Mouse (Mus musculus) limb, embryonic 14.5 days (tissue): ENCODE results near the gene Trpm5. TPM values are rescaled to one million over a fixed set of nuclear protein-coding genes. Genes with fewer than 3 reads are reported as not detected.

Experiments used
- ATAC-seq: fragments of 200-750 bp; cut with Nextera tagmentation; 2 replicates; pipeline ENCODE4 v1.8.0; 2017; ENCODE audit warnings: low read depth, moderate number of reproducible peaks, moderate TSS enrichment; ENCODE audit not compliant: low FRiP score
- DNase-seq: peaks from one replicate; pipeline ENCODE4 v3.0.0-alpha.2; 2015; ENCODE audit warnings: low spot score
- H3K27ac ChIP-seq: fragments of 300-500 bp; sonication (generic); replicated peaks from 2 replicates; pipeline ENCODE4 v1.5.1; 2014; ENCODE audit warnings: low read depth, mild to moderate bottlenecking, low read length, moderate library complexity, mixed read lengths
- H3K27me3 ChIP-seq: fragments of 300-500 bp; sonication (generic); 2 replicates; pipeline ENCODE4 v1.6.1; 2014; ENCODE audit warnings: low read length, mixed read lengths; ENCODE audit not compliant: control insufficient read depth, insufficient read depth
- H3K36me3 ChIP-seq: fragments of 300-500 bp; sonication (generic); 2 replicates; pipeline ENCODE4 v1.6.1; 2014; ENCODE audit warnings: mild to moderate bottlenecking, low read length, moderate library complexity, mixed read lengths; ENCODE audit not compliant: control insufficient read depth, insufficient read depth
- H3K4me1 ChIP-seq: fragments of 300-500 bp; sonication (generic); 2 replicates; pipeline ENCODE4 v1.6.1; 2014; ENCODE audit warnings: antibody characterized with exemption, low read length, mixed read lengths; ENCODE audit not compliant: control insufficient read depth, insufficient read depth
- H3K4me2 ChIP-seq: fragments of 300-500 bp; sonication (generic); replicated peaks from 2 replicates; pipeline ENCODE4 v1.6.1; 2014; ENCODE audit warnings: low read depth, mild to moderate bottlenecking, low read length, moderate library complexity; ENCODE audit not compliant: severe bottlenecking
- H3K4me3 ChIP-seq: fragments of 300-500 bp; sonication (generic); replicated peaks from 2 replicates; pipeline ENCODE4 v1.5.1; 2014; ENCODE audit warnings: low read length
- H3K9ac ChIP-seq: fragments of 300-500 bp; sonication (generic); 2 replicates; pipeline ENCODE4 v1.6.1; 2014; ENCODE audit warnings: mild to moderate bottlenecking, low read depth, low read length, moderate library complexity; ENCODE audit not compliant: severe bottlenecking
- H3K9me3 ChIP-seq: fragments of 300-500 bp; sonication (generic); 2 replicates; pipeline ENCODE4 v1.6.1; 2016; ENCODE audit warnings: low read length; ENCODE audit not compliant: control insufficient read depth
- POLR2A ChIP-seq: fragments of 200-500 bp; IDR thresholded peaks from 2 replicates; pipeline ENCODE4 v1.8.0; 2012; ENCODE audit warnings: inconsistent platforms, mild to moderate bottlenecking, moderate library complexity, borderline replicate concordance; ENCODE audit not compliant: insufficient read depth, insufficient read length; ENCODE audit errors: extremely low read depth
- WGBS: fragments of 180-500 bp; shearing (Covaris S2); extraction: QIAGEN DNeasy Blood & Tissue Kit; methylation state at CpG from one replicate; pipeline ENCODE4 v1.1.7; 2014; 5-methylcytosine and 5-hydroxymethylcytosine counted together
- polyA plus RNA-seq, 2 experiments: library from polyadenylated mRNA; depleted of rRNA in 1 of 2; stranded (reverse) in 1 of 2; unstranded in 1 of 2; fragments of >200 nt; fragmentation: Nextera tagmentation in 1 of 2; extraction: Ambion mirVana in 1 of 2; gene quantifications; 2 replicates each; pipeline versions ENCODE4 v1.2.1 to v1.2.3; 2012 to 2014

Trpm5 gene
- polyA plus RNA-seq, 2 experiments = 24.1 to 63.4 TPM

DNA sequence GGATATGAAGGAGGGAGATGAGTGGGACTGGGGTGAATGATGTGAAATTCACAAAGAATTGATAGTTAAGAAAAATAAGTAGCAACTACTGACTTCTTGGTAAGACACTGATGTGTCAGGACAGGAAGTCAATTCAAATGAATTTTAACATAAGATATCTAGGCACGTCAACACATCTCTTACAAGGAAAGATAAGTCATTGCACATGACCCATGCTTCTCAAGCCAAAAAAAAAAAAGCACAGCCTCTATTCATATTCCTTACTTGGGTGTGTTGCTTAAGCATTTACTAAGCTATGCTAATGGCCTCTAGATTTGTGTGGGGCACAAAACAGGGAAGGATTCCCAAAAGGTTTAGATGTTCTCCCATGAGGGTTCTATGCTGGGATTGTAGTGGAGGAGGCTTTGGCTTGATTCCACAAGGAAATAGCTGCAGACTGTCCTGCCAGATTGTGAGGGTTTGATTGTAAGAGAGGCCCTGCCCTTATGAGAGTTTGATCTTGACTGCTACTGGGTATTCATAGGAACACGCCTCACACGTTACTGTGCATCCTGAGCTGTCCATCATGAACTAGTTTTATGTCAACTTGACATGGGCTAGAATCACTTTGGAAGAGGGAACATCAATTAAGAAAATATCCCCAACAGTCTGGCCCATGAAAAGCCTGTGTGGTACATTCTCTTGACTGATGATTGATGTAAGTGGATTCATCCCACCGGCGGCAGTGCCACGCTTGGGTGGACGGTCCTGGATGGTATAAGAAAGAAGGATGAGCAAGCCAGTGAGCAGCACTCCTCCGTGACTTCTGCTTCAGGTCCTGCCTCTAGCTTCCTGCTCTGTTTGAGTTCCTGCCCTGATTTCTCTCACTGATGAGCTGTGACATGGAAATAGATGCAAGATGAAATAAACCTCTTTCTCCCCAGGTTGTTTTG lies 59.7 kb downstream of the Trpm5 start:
- Histone ChIP-seq H3K4me1 (no peaks in the 10 kb centered on the region), H3K4me2 (no peak overlapping the region), H3K4me3 (no peak overlapping the region), H3K27ac (no peak overlapping the region), H3K9ac (no peak overlapping the region), H3K36me3 (peaks cover 13% of the 10 kb centered on the region), H3K9me3 (no peaks in the 10 kb centered on the region), H3K27me3 (no peaks in the 10 kb centered on the region)
- DNase-seq (no peak), ATAC-seq (no peak)
- TF ChIP-seq POLR2A = no peak
- WGBS = 93% methylated on average over 8 of the region's 8 CpGs

DNA sequence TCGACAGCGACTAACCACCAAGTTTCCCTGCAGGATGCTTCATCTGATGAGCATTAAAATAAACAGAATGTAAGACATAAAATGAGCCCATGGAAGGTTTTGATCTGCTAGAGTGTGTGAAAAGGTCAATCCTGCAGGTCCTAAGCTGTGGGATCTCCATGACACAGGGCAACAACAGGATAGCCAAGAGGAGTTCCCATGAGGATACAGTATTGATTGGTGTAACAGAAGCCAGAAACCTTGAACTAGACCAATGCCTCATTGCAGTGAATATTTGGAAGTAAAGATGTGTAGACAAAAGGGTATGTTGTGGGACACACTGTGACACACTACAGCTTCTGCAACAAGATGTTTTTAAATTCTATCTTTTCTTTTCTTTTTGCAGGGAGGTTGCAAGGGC lies 60.3 kb downstream of the Trpm5 start:
- 91% methylated on average over 2 of the region's 2 CpGs for WGBS
- ATAC-seq (no peak), DNase-seq (no peak)
- no peaks in the 10 kb centered on the region for H3K9me3 ChIP-seq
- no peak overlapping the region for H3K27ac ChIP-seq
- peaks cover 13% of the 10 kb centered on the region for H3K36me3 ChIP-seq
- no peaks in the 10 kb centered on the region for H3K27me3 ChIP-seq
- no peak overlapping the region for H3K4me2 ChIP-seq
- H3K9ac ChIP-seq = no peak overlapping the region
- H3K4me1 ChIP-seq = no peaks in the 10 kb centered on the region
- H3K4me3 ChIP-seq = no peak overlapping the region
- TF ChIP-seq POLR2A = no peak

DNA sequence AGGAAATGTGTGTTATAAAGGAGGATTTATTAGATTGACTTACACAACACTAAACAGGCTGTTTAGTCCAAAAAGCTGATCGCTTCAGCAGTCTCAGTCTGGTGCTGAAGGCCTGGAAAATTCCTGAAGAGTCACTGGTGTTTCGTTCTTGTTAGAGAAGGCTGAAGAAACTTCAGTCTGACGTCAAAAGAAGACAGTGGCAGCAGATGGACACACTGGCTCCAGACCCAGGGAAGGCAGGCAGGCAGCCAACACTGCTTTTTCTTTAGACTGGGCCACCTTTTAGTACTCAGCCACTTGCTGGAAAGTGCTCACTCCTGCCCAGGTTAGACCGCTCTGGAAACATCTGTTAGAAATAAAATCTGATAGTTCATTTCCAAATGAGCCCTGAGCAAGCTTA lies 60.9 kb downstream of the Trpm5 start:
- Histone ChIP-seq H3K9me3 (no peaks in the 10 kb centered on the region), H3K36me3 (peaks cover 18% of the 10 kb centered on the region), H3K4me1 (no peaks in the 10 kb centered on the region), H3K27ac (no peak overlapping the region), H3K4me2 (no peak overlapping the region), H3K27me3 (no peaks in the 10 kb centered on the region), H3K4me3 (no peak overlapping the region), H3K9ac (no peak overlapping the region)
- no peak for DNase-seq
- ATAC-seq = no peak
- no peak for TF ChIP-seq POLR2A
- 84% methylated on average over 4 of the region's 4 CpGs for WGBS

DNA sequence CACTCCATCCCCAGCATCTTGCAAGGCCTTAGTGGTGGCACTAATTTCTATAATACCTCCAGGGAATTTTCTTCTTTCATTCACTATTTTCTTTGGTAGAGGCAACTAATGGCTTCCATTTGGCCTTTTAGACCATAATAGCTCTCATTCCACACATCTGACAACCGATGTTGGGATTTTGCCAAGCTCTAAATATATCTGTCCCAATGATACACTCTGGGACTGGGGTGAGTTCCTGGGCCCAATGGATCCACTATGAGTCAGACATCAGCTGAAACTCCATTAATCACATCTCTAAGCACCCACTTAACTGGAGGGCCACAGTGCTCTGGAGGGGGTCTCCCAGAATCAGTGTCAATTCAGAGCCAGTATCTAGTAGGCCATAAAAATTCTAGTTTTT lies 62.6 kb downstream of the Trpm5 start:
- no peaks in the 10 kb centered on the region for H3K27me3 ChIP-seq
- WGBS = 48% methylated on average over 1 of the region's 1 CpGs

DNA sequence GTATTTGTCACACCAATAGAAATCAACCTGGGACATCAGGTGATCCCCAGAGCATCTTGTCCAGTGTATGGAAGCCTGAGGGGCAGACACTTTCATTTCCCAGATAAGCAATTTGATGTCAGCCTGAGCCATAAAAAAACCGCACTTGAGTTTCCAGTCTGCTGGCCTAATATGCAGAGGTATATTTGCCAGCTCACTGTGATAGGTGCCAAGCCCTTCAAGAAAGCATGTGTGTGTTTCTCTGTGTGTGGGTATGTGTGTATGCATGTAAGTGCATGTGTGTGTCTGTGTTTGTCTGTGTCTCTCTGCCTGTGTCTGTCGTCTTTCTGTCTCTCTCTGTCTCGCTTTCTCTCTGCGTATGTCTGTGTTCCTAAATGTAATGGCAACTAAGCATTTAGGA lies 67.2 kb downstream of the Trpm5 start:
- no peaks in the 10 kb centered on the region for H3K27me3 ChIP-seq
- H3K4me1 ChIP-seq = no peaks in the 10 kb centered on the region
- TF ChIP-seq POLR2A = no peak
- H3K9me3 ChIP-seq = no peaks in the 10 kb centered on the region
- H3K27ac ChIP-seq = no peak overlapping the region
- no peak overlapping the region for H3K4me2 ChIP-seq
- 89% methylated on average over 4 of the region's 4 CpGs for WGBS
- H3K36me3 ChIP-seq = peaks cover 9% of the 10 kb centered on the region; the same call in 1 of the 2 replicates
- no peak overlapping the region for H3K4me3 ChIP-seq
- DNase-seq (no peak), ATAC-seq (no peak)
- H3K9ac ChIP-seq = no peak overlapping the region

More for the DNA sequence above, 62.6 kb downstream of the Trpm5 start:
- Histone ChIP-seq H3K4me2 (no peak overlapping the region), H3K9me3 (no peaks in the 10 kb centered on the region), H3K27ac (no peak overlapping the region), H3K9ac (no peak overlapping the region), H3K4me3 (no peak overlapping the region), H3K36me3 (peaks cover 13% of the 10 kb centered on the region), H3K4me1 (no peaks in the 10 kb centered on the region)
- DNase-seq = no peak
- TF ChIP-seq POLR2A = no peak
- no peak for ATAC-seq
